Mouse (Mus musculus) c-Kit-negative CD71-positive TER-119-positive erythroid progenitor cells, embryonic 14.5 days (primary cell): ENCODE data around the gene Gdpd5.

Source experiments
- DNase-seq: peaks from one replicate; pipeline ENCODE4 v3.0.0-alpha.2; 2013; ENCODE audit warnings: low read depth, low spot score

The Gdpd5 gene

DNA sequence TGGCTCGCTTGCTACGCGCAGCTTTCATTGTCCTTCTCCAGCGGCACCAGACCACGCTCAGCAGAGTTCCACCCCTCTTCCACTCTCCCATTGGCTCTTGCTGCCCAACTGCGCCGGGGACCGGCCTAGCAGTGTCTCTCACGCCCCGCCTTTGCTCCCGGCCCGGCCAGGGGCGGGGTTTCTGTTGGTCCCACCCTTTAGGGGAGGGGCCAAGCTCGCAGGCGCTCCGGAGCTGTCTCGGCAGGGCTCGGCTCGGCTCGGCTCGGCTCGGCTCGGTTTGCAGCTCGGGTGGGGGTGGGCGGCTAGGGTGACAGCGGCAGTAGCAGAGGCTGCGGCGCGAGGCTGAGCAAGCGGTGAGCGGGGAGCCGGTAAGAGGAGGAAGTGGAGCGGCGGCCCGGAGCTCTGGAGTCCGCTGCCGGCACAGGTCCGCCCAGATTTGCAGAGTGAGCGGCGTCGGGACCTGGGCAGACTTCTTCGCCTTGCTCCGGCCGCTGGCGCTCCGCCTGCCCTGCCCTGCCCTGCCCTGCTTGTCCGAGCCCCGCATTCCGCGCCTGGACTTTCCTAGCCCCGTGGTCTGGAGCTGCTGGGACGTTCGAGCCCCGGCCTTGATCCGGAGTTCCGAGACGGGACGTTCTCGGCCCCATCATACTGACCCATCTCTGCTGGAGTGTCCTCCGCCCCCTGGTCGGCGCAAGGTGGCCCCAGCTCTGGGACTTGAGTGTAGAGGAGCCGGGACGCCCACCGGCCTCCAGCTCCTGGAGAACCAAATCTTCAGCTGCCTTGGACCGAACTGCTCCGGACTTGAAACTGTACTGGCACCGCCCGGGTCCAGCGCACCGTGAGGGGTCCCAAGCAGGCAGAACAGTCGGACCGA is at the start of gene Gdpd5:
Gdpd5 (plus strand) TSS at position 201 of the 874 bp plus-strand sequence.
- DNase-seq, result peak; percentile 62

GRCm38 (mm10) chr7:99332774-99333480 is 48.3 kb upstream of the Gdpd5 start:
- no peak for DNase-seq

GRCm38 (mm10) chr7:99340736-99341135 is 40.5 kb upstream of the Gdpd5 start:
- no peak for DNase-seq

GRCm38 (mm10) chr7:99343577-99343976 is 37.6 kb upstream of the Gdpd5 start:
- DNase-seq, result no peak

DNA sequence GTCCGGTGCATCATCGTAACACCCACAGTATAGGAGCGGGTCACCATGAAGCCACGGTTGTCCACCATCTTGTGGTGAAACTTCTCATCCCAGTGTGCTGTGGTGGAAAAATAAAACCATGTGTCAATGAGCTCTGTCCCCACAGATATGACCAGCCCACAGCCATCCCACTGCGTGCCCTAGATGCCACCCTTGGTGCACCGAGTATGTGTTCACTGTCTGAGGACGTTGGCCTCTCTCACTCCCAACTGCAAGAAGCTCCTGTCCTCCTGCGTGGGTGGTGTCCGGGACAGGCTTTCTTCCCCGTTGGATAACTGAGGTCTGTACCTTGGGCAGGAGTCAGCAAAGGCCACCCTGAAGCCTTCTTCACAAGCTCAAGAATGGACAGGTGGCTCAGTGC is 33.9 kb upstream of the Gdpd5 start:
- DNase-seq, result no peak

GRCm38 (mm10) chr7:99348883-99349282 is 32.3 kb upstream of the Gdpd5 start:
- DNase-seq, result no peak

- no peak for DNase-seq
These were observed 31.2 kb upstream of the Gdpd5 start for GRCm38 (mm10) chr7:99349782-99350720.

DNA sequence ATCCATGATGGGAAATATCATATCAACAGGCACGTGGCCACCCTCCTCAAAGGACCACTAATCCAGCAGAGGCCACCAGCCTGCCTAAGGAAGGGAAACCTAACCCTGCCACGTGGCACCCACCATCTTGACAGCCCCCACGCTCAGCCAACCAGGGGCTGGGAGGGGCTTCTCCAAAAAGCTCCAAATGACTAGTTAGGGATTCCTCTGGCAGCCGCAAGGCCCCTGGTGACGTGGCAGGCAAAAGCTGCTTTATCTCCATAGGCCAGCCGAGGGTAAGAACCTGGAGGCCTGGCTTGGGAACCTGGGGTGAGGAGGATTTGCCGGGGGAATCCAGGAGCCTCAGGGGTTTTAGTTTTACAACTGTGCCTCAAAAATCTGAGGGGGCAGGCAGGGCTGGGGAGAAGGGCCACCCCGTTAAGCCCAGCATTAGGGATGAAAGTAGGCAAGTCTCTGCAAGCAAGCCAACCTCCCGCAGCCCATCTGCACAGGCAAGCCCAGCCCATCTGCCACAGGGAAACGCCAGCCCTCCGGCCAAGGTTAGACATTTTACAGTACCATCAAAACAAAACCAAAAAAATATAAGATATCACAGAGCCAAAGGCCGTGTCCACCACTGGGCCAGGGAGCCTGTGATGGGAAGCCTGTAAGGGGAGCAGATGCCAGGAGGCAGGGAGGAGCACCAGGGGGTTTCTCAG is 30.0 kb upstream of the Gdpd5 start:
- no peak for DNase-seq

- no peak for DNase-seq
These were observed 29.3 kb upstream of the Gdpd5 start for GRCm38 (mm10) chr7:99351802-99352517.

DNA sequence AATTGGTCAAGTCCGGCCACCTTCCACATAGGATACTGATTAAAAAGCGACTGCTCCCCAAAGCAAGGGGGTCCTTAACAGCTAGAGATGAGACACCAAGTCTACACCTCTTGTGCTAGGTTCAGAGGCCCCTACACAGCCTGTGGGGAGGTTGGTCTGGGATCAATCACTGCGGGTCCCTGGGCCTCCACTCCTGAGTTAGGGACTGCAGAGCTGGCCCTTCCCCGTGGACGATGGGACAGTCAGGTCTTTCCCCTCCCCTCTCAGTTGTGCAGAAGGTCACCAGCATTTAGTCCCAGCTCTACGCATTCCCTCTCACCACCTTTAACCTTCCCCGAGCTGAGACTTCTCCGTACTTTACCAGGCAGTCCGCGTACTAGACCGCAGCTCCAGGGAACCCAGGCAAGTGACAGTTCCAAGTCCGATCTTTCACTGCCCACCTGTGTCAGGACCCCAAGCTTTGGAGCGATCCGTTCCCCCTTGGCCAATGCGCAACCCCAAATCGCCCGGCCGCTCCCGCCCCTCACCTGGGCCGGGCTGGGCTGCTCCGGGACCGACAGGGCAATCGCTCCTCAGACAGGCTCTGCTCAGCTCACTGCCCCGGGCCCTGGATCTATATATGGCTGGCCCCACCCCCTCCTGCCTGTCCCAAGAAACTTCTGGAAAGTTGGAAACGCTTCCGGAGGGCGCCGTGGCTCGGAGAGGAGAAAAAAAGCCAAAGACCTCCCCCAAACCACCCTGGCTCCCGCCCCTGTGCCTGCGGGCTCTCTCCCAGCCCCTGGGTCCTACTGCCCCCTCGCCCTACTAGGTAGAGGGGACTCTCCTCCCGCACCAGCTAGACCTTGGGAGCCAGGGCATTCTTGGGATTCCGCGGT is 28.5 kb upstream of the Gdpd5 start, which contains the start of gene Serpinh1:
Serpinh1 (minus strand) TSS at position 714 of the 875 bp plus-strand sequence.
- DNase-seq, result no peak

DNA sequence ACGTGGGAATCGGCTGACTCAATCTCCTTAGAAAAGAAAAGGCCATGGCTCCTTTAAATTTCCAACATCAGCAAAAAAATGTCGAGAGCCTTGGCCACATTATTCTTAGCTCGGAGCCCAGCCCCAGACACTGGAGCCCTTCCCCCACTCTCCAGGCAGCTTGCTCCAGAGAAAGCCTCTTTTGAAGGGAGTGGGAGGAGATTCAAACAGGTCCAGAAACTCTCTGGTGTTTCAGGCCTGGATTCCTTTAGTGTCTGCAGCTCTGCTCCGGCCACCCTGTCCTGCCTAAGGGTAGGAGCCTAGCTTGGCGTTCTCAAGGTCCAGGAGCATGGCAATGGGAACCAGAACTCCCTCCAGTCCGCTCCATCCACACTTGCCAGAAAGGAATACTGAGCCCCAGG is 25.5 kb upstream of the Gdpd5 start:
- DNase-seq, result no peak

GRCm38 (mm10) chr7:99356244-99356930 is 24.8 kb upstream of the Gdpd5 start:
- DNase-seq, result no peak

DNA sequence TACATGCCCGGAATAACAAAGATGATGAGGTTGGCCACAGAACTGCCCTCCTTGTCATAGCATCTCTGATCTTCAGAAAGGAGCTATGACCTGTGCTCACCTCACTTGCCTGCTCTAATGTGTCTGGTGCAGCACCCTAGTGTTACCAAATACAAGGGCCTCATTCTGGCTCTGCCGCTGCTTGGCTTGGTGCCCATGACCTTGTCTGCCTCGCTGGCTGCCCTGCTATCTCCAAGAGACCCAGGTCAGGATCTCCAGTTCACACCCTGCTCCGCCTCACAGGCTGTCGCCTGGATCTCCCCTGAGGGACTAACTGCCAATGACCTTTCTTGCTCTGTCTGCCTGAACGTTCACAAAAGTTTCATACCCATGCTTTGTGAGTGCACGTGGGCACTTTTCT is 24.0 kb upstream of the Gdpd5 start:
- DNase-seq, result no peak

- no peak for DNase-seq
These were observed 22.8 kb upstream of the Gdpd5 start for GRCm38 (mm10) chr7:99358371-99358770.

DNA sequence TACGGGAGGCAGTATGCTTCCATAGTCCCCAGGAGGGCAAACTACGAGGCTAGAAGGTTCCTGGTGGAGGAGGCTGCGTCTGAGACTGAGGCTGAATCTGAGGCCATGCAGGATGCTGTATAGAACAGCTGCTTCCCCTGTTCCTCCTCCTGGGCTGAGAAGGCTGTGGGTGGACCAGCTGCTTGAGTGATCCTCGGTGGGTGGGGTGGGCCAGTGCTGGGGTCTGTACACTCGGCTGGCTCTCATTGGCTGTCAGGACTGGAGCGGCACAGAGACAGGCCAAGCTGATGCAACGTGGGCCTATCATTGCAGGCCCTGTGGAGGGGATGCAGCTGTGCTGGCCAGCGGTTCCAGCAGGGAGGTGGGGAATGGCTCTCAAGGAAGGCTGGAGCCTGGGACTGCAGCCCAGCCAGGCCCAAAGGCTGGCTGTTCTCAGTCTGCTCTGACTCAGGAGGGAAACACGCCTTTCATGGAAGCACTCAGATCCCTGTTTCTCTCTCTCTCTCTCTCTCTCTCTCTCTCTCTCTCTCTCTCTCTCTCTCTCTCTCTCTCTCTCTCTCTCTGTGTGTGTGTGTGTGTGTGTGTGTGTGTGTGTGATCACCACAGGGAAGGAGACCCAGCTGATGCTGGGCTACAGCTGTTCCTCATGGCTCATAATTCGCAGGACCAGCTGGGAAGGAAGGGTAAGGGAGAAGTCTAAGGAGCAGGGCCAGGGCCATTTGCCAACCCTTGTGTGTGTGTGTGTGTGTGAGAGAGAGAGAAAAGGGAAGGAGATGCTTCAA is 21.0 kb upstream of the Gdpd5 start:
- no peak for DNase-seq

DNA sequence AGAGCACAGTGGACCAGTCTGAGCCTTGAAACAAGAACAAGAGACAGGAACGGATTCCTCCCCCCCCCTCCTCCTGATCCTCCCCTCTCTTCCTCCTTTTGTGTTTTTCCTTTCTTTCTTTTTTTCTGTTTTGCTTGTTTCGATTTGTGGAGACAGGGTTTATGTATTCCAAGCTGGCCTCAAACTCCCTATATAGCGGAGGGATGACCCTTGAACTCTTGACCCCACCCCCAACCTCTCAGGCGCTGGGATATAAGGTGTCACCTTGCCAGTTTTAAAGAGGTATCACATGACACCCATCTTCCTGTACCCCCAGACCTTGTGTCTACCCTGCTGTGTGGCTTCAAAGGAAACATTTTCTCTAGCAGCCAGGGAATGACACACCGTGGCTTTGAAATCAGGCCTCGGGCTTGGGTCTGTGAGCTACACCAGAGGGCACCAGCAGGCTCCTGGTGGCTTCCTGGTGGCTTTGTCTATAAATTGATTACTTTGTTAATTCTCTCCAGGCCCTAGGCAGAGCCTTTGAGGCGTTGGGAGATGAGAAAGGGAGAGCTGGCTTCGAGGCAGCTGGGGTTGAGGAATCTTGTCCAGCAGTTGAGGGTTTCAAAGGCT is 20.3 kb upstream of the Gdpd5 start:
- no peak for DNase-seq

DNA sequence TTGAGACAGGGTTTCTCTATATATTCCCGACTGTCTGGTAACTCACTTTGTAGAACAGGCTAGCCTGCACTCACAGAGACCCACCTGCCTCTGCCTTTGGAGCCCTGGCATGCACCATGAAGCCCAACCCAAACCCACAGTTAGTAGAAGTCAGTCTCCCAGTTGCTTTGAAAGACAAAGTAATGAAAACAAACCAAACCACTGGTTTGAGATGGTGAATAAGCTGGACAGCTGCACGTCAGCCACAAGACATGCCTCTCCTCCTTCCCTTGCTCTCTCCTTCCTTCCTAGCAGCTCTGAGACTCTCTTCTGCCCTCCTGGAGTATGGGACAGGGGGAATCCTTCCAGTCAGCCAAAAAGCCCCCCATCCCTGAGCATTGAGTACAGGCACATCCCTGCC is 19.1 kb upstream of the Gdpd5 start:
- no peak for DNase-seq

DNA sequence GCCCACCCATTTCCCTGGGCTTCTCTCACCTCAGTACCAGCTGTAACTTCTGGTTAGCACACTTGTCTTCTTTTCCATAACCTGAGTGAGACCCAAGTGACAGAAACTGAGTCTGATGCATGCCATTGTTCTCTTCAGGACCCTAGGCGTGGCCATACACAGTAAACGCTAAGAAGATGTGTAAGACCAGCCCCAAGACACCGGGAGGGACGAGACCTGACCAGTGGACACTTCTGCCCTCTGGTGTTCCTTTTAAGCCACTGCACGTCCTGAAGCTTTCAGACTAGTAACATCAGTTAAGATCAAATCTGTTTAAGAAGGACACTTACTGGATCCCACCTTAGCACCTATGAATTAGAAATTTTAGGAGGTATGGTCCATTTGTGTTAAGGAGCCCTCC is 16.1 kb upstream of the Gdpd5 start:
- DNase-seq, result no peak
